Mouse (Mus musculus): ENCODE measurements at regions not wholly inside any gene's neighbourhood (a gene's known extent, or its start where the extent isn't known, plus 50 kb on each side); places are given as distances from the start of the nearest gene placed in this dataset.

GRCm38 (mm10) chr9:79437636-79438035, 281.0 kb downstream of the Col12a1 start:
- DNase-seq (ENCODE audit: inconsistent ontology term) = no peak

GRCm38 (mm10) chr9:79439233-79439960, 279.2 kb downstream of the Col12a1 start:
- DNase-seq (ENCODE audit: inconsistent ontology term) = no peak

- no peak for DNase-seq (ENCODE audit: inconsistent ontology term)
These were observed 263.4 kb downstream of the Col12a1 start for GRCm38 (mm10) chr9:79455226-79455625.

GRCm38 (mm10) chr9:79479118-79479517, 239.5 kb downstream of the Col12a1 start:
- peak; percentile 79 for DNase-seq (ENCODE audit: inconsistent ontology term)

- DNase-seq (ENCODE audit: inconsistent ontology term) = no peak
These were observed 218.4 kb downstream of the Col12a1 start for GRCm38 (mm10) chr9:79500253-79500652.

GRCm38 (mm10) chr9:79502034-79502433, 216.6 kb downstream of the Col12a1 start:
- no peak for DNase-seq (ENCODE audit: inconsistent ontology term)

GRCm38 (mm10) chr9:79516384-79516783, 202.2 kb downstream of the Col12a1 start:
- no peak for DNase-seq (ENCODE audit: inconsistent ontology term)

- DNase-seq (ENCODE audit: inconsistent ontology term) = peak; percentile 64
These were observed 201.2 kb downstream of the Col12a1 start for GRCm38 (mm10) chr9:79517461-79517860.

GRCm38 (mm10) chr9:79518640-79519039, 200.0 kb downstream of the Col12a1 start:
- no peak for DNase-seq (ENCODE audit: inconsistent ontology term)

- DNase-seq (ENCODE audit: inconsistent ontology term) = no peak
These were observed 198.1 kb downstream of the Col12a1 start for GRCm38 (mm10) chr9:79520498-79520897.

GRCm38 (mm10) chr9:79523054-79523453, 195.6 kb downstream of the Col12a1 start:
- no peak for DNase-seq (ENCODE audit: inconsistent ontology term)

GRCm38 (mm10) chr9:79525000-79525399, 193.6 kb downstream of the Col12a1 start:
- no peak for DNase-seq (ENCODE audit: inconsistent ontology term)

- DNase-seq (ENCODE audit: inconsistent ontology term) = no peak
These were observed 192.2 kb downstream of the Col12a1 start for GRCm38 (mm10) chr9:79526390-79526789.

- peak; percentile 38 for DNase-seq (ENCODE audit: inconsistent ontology term)
These were observed 191.3 kb downstream of the Col12a1 start for GRCm38 (mm10) chr9:79527331-79527730.

Data from Muller cell, postnatal 12 days (primary cell).